Mouse (Mus musculus) leukemia stem cell, adult 10-12 weeks (primary cell): ENCODE data around the gene Ddx19a. TPM values are rescaled to one million over a fixed set of nuclear protein-coding genes. Genes with fewer than 3 reads are reported as not detected.

Experiments
- polyA plus RNA-seq: library from polyadenylated mRNA; stranded (reverse); fragments of >175 nt; gene quantifications from 2 replicates; pipeline ENCODE4 v1.2.3, GENCODE M21; 2012; ENCODE audit warnings: low replicate concordance

The Ddx19a gene
- 13.3 and 27.0 TPM in 2 replicates for polyA plus RNA-seq

DNA sequence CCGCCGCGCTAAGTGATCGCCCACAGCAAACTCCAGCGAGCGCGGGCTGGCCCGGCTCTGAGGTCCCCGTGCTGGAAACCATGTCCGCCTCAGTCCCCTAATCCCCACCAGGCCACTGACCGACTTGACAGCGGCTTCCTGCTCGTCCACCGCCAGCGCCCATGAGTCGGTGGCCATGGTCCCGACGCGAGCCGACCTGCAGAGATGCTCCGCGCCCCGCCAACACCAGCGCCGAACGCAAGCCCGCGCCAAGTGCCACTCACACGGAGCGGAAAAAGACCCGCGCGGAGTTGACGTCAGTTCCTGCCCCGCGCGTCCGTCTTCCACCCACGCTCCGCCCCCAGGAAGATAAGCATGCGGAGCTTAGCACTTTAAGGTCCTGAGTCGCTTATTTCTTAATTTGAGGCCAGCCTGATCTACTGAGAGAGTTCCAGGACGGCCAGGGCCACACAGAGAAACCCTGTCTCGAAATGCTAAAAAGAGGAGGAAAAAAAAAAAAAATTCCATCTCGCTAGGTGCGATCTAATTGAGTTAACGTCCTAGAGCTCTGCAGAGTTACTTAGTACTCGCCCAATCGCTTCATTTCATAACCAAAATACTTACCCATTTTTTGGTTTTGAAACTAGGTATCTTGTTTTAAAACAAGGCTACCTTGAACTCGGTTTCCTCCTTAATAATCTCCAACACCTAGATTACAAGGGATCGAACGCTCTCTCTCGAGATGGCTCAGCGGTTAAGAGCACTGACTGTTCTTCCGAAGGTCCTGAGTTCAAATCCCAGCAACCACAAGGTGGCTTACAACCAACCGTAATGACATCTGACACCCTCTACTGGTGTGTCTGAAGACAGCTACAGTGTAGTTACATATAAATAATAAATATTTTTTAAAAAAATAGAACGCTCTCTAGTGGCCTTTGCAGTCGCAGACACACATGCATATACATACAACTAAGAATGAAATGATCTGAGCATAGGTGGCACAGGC is at the start of gene Ddx19a:
Gene Ddx19a, minus strand, starts transcription at position 254 of the 985 bp plus-strand sequence.

DNA sequence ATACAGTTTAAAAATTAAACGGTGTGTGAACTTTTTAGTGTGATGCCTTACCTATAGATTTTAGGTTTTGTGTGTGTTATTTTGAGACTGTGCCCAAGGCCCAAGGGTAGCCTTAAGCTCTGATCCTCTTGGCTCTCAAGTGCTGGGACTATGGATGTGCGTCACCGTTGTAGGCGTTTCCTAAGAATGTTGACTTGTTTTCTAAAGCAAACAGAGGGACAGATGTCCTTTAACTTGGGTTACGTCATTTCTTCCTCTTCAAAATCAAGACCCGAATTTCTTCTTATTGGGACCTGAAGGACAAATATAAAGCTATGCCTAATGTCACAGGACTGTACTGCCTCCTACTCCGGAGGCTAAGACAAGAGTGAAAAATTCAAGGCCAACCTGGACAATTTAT is 35.3 kb upstream of the Ddx19a start, which contains the start of gene Aars:
Gene Aars, plus strand, starts transcription at position 229 of the 400 bp plus-strand sequence.

DNA sequence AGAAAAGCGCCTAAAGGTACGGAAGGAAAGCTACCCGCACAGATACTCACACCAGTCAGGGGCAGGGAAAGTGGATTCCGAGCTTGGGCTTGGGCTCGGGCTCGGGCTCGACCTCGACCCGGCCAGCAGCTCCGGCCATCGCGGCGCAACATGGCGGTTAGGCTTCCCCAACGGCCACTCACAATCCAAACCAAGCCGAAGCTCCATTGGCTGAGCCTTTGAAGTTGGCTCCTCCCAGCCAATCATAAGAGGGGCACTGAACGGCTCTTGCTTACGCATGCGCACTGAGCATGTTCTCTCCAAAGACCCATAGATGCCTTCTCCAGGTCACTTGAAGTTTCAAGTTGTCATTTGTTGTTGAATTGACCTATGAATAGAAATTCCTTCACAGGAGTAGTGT is 34.0 kb upstream of the Ddx19a start, which contains the start of gene Ddx19b:
Gene Ddx19b, minus strand, starts transcription at position 180 of the 400 bp plus-strand sequence.

Other genes starting within 250 kb of the Ddx19a start
- gene Il34, start 191.9 kb downstream of the Ddx19a start, polyA plus RNA-seq: 2.8 TPM in 1 of 2 replicates, not detected in the other
- gene Cog4, start 151.2 kb downstream of the Ddx19a start, polyA plus RNA-seq: 6.0 and 6.7 TPM in 2 replicates
- gene Sf3b3, start 151.0 kb downstream of the Ddx19a start, polyA plus RNA-seq: 4.0 and 18.3 TPM in 2 replicates
- 8.1 TPM in 2 replicates for gene Fuk, start 95.3 kb downstream of the Ddx19a start, polyA plus RNA-seq
- 38.0 and 53.6 TPM in 2 replicates for gene St3gal2, start 77.9 kb downstream of the Ddx19a start, polyA plus RNA-seq
- 1.7 and 3.6 TPM in 2 replicates for gene Ddx19b, start 34.0 kb upstream of the Ddx19a start, polyA plus RNA-seq
- gene Aars, start 35.3 kb upstream of the Ddx19a start, polyA plus RNA-seq: 18.3 and 34.4 TPM in 2 replicates
- gene Exosc6, start 58.5 kb upstream of the Ddx19a start, polyA plus RNA-seq: 52.1 and 114 TPM in 2 replicates
- not detected in 2 replicates for gene Clec18a, start 94.6 kb upstream of the Ddx19a start, polyA plus RNA-seq
- 4.6 and 9.3 TPM in 2 replicates for gene Pdpr, start 96.8 kb upstream of the Ddx19a start, polyA plus RNA-seq